Mouse (Mus musculus): ENCODE measurements around the gene Hpn.

GRCm38 (mm10) chr7:31087262-31087661 is 27.8 kb downstream of the Hpn start:
- no peak for TF ChIP-seq POLR2A (IDR thresholded peaks at IDR 0.05; ENCODE audit: low read depth, low read length)
- TF ChIP-seq CTCF (IDR thresholded peaks at IDR 0.05; ENCODE audit: extremely low read depth, insufficient read depth, insufficient read length, insufficient replicate concordance): no peak
